Mouse (Mus musculus) olfactory bulb, adult 2 months (tissue): ENCODE data around the gene Pth2.

Experiments
- CTCF ChIP-seq: fragments of 200-500 bp; IDR thresholded peaks from 2 replicates; pipeline ENCODE4 v1.5.1; 2012; ENCODE audit warnings: low read depth, mild to moderate bottlenecking, low read length, moderate library complexity; ENCODE audit not compliant: insufficient read depth
- POLR2A ChIP-seq: fragments of 200-500 bp; IDR thresholded peaks from 2 replicates; pipeline ENCODE4 v1.6.1; 2012; ENCODE audit warnings: mild to moderate bottlenecking, low read depth, low read length, moderate library complexity; ENCODE audit not compliant: insufficient read depth

- TF ChIP-seq POLR2A = no peak
- no peak for TF ChIP-seq CTCF
Observed at GRCm38 (mm10) chr7:45174567-45175280, 6.1 kb upstream of the Pth2 start.
